Mouse (Mus musculus): Measurements from ENCODE around the gene Olfr150.
"Not testable (repeated sequence)": the region's sequence is repeated elsewhere in the genome, so short reads cannot be mapped to it uniquely, and the experiment has no call there.

Gene Olfr150

DNA sequence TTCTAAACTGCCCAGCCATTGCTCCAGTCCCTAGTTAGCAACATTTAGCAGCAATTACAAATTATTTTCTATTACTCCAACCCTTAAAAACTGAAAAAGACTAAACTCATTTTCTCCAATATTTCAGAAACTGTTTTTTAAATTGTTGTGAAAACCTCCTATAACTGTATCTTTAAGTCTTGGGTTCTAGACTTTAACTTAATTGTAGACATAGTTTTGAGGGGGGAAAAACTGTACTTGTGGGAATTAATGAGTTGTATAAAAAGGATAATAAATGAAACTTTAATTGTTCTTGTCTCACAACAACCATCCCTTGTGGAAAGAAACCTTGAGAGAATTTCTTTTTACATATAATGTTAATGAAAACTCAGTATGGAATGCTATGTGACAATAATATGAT, at the start of gene Olfr150:
Olfr150 (plus strand) TSS at position 301 of the 400 bp plus-strand sequence.
- no peak for DNase-seq

DNA sequence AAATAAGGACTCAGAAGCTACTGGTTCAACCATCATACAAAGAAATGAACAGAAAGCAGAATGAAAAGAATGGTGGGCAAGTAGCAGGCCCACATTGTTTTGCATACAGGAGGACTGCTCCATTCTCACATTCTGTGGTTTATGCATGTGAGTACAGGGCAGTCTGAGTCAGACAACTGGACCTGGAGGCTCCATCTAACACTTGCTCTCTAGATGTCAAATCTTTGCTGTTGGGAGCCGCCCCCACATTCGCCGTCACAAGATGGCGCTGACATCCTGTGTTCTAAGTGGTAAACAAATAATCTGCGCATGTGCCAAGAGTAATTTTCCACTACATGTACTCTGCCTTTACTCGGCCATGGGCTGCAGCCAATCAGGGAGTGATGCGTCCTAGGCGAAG, 29.7 kb upstream of the Olfr150 start:
- not testable (repeated sequence) for DNase-seq

DNA sequence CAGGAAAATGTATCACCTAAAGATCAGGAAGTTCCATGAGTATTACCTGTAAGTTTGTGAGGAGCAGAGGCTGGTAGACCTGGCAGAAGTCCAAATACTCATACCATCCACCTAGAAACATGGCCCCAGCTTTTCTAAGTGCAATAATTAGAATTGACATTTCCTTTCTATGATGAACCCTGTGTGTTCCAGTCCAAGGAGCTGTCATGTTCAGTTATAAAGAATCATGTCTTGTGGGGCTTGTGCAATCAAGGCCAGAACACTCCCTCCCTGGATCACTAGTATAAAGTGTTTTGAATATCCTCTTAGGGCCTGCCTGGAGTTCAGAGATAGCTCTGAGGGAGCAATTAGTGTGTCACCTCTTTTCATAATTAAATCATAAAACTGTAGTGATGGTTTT, 23.8 kb upstream of the Olfr150 start, which contains the start of gene Olfr149:
Olfr149 (minus strand) TSS at position 101 of the 400 bp plus-strand sequence.
- no peak for DNase-seq

DNA sequence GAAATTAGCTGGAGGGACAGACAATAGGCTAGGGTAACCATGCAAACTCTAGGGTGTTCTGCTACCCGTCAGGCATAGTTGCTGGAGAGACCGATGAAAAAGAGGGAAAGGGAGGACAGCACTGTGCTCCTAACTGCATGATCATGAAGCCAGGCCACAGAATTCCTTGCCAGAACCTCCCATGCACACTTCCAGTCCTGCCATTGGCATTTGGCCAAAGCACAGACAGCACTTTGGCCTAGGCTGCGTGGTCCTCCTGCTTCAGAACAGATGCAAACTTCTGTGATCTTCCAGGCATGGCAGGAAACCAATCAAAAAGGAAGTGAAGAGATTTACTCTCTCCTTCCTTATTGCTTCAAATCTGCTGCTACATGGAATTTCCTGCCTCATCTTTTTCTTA, 21.8 kb upstream of the Olfr150 start:
- DNase-seq, result no peak

DNA sequence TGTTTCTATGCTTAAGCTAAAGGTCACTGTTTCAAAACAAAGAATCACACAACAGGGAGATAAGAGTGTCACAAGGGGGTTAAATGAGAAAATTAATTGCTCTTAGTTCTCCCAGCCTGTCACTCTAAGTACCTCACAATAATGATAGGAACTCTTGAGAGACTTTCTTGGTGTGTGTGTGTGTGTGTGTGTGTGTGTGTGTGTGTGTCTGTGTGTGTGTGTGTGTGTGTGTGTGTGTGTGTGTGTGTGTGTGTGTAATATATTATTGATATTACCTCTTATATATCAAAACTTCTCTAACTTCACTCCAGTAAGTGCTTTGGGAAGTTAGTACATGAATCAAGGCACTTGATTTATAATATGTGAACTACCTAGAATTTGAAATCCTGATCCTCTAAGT, 19.7 kb upstream of the Olfr150 start, which contains the start of gene Olfr965:
Olfr965 (plus strand) TSS at position 301 of the 400 bp plus-strand sequence.
- no peak for DNase-seq

DNA sequence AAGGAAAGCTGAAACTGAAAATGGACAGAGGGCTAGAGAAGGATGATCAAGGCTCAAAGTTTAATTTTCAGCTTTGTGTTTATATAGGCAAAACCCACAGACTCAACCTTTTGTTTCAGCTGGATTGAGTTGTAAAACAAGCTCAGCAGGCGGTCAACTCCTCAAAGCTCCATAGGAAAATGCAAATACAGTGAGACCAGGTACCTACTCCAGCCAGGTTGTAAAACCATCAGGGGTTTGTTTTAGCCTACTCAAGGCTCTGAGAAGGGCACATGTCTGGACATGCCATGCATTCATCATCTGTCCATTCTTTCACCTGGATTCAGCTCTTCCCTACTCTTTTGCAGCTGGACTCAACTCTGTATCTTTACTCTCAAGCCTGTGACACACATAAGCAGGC, 10.0 kb downstream of the Olfr150 start:
- DNase-seq, result no peak

DNA sequence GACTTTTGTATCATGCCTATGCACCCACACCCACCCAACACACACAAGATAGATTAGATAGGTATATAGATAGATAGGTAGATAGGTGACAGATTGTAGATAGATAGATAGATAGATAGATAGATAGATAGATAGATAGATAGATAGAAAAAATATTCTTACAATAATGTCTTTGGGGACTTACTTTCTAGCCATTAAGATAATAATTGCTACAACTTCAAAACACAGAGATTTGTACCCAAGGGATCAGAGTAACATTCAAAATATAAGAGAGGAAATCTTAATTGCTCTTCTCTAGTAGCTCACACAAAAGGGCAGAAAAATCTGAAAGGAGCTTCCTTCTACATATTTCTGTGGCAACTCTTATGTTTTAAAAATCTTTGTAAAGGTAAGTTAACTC, 15.2 kb downstream of the Olfr150 start, which contains the start of gene Olfr967:
Olfr967 (plus strand) TSS at position 301 of the 400 bp plus-strand sequence.
- no peak for DNase-seq

DNA sequence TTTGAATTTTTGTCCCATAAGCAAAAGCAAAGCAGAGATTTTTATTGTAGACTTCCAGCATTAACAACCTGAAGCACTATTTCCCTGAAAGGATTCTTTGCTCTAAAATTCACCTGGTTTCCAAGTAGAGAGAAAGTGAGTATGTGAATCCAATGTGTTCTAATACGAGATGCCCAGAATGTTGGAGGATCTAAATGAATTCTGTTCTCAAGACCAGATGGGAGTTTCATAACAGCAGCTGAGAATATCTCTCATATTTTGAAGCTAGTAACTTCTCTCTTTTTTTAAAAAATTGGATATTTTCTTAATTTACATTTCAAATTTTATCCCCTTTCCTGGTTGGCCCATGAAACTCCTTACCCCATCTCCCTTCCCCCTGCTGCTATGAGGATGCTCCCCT, 15.7 kb downstream of the Olfr150 start:
- DNase-seq, result no peak

DNA sequence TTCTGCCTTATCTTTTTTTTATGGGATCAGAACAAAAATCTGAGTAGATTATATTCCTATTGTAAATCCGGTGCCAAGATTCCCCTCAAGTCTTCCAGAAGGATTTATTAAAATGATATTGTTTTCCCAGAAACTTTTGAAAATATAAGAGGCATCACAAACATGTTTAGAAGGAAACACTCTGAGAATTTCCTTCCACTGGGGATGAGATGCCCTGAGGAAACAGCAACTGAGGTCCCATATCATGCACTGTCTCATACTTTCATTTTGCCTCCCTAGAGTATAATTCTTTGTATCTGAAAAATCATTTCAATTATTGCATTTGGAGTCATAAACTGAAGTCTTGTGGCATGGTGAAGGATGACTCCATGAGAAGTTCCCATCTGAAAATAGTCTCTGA, 52.4 kb downstream of the Olfr150 start, which contains the start of gene Olfr968:
Olfr968 (minus strand) TSS at position 101 of the 400 bp plus-strand sequence.
- DNase-seq, result no peak
